Mouse (Mus musculus) granulocyte monocyte progenitor cell, adult 5-6 weeks (primary cell): ENCODE results near the gene As3mt. TPM values are rescaled to one million over a fixed set of nuclear protein-coding genes. Genes with fewer than 3 reads are reported as not detected.
"Not testable (repeated sequence)": the region's sequence is repeated elsewhere in the genome, so short reads cannot be mapped to it uniquely, and the experiment has no call there.

Source experiments
- ATAC-seq: replicated peaks from 2 replicates; pipeline ENCODE4 v1.8.0; 2016; ENCODE audit warnings: mild to moderate bottlenecking, moderate TSS enrichment, inconsistent platforms; ENCODE audit not compliant: poor library complexity, severe bottlenecking
- total RNA-seq, 2 experiments: library from RNA; stranded (forward) in 1 of 2; stranded (reverse) in 1 of 2; fragments of 200-712, 200-1000 nt in 1 of 2; fragments of >200 nt in 1 of 2; fragmentation: Nextera tagmentation in 1 of 2; gene quantifications; 2 replicates each; pipeline ENCODE4 v1.2.3; 2014 to 2017

The As3mt gene
- total RNA-seq, 2 experiments from 2014 or later: 53.1 to 71.0 TPM

DNA sequence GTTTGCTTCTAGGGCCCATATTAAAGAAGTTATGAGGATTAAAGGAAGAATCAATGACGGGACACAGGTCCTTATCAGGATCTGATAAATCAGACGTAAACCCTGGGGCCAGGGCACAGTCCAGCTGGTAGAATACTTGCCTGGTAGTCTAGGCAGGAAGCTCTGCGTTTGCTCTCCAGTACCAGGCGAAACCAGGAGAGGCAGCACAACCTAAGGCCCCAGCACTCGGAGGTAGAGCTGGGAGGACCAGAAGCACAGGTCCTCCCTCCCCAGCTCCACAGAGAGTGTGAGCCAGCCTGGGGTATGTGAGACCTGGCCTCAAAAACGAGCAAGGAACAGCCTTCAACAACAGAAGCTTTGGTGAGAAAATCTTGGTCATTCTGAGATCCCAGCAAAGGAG is 34.3 kb downstream of the As3mt start:
- ATAC-seq: no peak

DNA sequence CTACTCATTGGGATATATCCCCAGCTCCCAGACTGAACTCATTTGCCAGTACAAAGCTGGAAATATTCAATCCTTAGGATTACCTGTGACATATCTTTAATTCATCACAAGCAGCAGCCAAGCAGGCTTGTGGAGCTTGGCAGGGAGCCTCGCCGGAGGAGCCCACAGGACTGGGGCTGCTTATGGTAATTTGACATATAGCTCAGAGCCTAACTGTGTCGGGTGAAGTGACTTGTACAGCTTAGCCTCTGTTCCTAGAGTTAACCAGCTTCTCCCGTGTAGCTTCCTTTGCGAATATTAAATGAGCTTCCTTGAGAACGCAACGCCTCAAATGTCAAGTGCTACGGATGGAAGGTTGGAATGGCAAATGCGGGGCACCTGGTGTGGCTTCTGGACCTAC is 37.4 kb downstream of the As3mt start:
- no peak for ATAC-seq

DNA sequence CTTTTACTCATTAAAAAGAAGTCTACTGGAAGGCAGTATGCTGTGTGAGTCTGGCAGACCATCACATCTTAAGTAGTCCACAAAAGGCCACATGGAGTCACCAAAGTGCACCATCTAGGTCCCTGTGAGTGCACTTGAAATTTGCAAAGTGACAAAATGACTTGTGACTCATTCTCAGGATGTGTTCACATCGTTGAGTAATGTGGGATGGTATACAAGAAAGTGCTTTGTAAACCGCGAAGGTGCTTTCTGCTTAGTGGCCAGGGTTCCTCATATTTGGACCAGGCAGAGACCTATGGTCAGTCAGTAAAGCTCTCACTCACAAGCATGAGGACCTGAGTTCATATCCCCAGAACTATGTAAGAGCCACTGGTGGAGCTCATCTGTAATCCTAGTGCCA is 40.5 kb downstream of the As3mt start:
- ATAC-seq: no peak

DNA sequence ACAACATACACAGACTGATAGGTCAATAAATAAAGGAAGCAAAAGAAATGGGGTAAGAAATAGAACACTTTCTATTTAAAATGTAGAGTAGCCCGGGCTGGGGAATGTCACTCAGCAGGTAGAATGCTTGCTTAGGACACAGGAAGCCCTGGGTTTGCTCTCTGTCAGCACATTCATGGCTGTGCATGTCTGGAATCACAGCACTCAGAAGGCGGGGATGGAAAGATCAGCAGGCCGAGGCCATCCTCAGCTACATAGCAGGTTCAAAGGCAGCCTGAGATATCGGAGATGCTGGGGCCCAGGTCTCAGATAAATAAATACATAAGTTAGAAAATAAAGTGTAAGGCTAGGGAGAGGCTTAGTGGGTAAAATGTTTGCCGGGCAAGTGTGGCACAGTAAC is 45.0 kb downstream of the As3mt start:
- no peak for ATAC-seq

DNA sequence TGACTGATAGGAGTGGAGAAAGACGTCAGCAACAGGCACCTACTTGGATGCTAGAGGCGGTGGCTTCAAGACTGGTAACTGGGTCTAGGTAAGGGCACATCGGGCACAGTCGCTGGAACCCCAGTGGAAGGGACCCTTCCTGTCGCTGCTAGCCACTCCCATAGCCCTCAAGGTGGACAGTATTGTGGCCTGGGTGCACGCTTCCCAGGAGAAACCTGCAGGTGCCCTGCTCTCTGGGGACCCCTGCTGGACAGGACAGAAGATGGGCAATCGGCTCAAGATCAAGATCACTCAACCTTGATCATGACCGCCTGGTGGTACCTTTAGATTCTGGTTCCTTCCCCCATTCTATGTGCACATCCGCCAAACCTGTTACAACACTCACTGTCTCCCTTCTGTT is 47.8 kb downstream of the As3mt start:
- peak; percentile 61 for ATAC-seq

DNA sequence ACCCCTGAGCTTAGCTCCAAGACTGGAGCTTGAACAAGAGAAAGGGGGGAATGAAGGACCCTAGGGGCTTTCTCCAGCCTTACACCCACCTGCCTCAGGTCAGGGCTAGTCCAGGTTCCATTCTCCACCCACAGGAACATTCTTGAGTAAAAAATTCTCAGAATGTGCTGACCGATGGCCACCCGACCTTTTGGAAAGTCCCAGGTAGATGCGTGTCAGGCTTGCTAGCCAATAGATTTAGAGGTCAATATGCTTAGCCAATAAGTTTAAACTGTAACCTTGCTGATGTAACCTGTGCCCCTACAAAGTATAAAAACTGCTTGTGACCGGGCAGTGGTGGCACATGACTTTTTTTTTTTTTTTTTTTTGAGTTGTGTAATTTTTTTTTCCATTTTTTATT is 49.0 kb downstream of the As3mt start:
- ATAC-seq: no peak

DNA sequence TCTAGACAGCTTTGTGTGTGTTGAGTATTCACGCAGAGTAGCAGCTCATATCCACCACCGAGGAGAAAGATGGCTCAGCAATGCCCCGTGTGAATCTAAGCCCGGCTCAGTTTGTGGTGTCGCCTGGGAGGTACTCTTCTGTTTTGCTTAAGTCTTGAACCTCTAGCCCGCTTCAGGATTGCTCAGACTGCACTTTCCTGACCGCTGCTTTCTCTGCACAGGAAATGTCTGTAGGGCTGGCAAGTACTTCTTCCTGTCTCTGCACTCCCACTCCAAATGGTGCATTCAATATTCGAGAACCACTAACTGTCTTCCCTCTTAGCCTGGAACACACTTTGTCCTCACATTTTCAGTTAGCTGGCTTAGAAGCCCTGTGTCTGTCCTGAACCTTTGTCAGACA is 51.8 kb downstream of the As3mt start:
- ATAC-seq: no peak

DNA sequence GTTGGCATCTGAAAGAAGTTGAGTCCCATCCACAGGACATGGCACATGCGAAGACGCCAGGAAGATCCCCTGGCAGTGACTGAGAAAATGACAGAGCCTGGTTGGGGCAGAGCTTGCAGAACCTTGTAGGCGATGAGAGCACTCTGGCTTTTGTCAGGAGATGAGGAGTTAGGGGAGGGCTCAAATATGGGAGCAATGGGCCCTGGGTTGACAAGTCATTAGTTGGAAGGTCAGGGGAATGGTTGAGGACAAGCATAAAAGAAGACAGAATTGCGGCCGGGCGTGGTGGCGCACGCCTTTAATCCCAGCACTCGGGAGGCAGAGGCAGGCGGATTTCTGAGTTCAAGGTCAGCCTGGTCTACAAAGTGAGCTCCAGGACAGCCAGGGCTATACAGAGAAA is 52.7 kb downstream of the As3mt start:
- ATAC-seq: not testable (repeated sequence)

DNA sequence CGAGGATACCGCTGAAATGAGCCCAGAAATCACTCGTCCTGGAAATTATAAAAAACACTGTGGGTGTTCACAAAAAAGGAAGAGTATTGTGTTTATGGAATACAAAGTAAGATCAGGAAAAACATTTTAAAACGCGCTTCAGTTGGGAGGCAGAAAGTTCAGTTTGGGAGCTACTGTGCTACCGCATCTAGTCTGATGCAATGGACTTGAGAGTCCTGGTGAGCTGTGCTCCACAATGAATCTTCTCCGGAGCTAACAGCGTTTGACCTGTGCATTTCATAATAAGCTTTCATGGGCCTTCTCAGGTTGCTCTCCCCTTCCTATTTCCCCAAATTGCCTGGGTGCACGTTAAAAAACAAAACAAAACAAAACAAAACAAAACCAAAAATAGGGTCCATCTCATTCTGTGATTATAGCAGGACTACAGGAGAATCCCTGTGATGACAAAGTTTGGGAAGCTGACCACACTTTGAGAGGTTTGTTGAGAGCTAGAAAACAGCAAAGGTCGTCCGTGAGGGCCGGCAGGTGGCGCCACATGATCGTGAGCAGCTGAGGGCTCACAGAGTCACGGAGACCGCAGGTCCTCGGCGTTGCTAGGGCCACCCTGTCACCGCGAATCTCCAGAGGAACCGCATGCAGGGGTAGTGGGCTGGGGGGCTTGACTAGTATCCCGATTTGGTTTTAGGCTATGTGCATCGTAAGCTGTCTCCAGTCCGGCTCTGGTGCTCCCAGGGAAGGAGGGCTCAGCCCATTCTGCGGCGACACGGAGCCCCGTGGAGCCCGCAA is 53.3 kb downstream of the As3mt start:
- peak; percentile 53 for ATAC-seq

DNA sequence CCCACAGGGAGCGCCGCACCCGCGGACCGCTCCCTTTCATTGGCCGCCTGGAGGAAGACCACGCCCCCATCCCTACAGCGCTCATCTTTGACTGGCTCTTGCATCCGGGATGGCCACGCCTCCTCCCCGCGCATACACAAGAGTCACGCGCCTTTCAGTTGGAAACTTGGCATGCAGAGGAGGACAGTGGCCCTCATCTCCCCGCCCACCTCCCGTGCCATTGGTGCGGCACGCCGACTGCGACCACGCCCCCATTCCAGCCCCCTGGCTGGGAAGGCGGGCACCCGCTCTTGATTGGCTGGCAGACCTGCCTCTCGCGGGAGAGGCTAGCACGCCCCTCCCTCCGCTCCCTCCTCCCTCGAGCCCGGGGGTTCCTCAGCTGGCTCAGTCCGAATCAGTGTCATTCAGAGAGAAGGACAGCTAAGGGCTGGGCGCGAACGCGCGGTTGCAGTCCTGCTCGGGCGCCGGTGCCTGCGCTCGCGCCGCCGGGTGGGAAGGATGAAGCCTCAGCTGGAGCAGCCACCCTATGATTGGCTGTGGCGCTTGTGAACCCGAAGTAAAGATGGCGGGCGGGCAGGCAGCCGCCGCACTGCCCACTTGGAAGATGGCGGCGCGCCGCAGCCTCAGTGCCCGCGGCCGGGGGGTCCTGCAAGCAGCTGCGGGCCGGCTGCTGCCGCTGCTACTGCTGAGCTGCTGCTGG is 54.1 kb downstream of the As3mt start, which contains the start of gene Cnnm2:
Gene Cnnm2, plus strand, starts transcription at position 350 of the 700 bp plus-strand sequence.
- ATAC-seq: peak; percentile 86

DNA sequence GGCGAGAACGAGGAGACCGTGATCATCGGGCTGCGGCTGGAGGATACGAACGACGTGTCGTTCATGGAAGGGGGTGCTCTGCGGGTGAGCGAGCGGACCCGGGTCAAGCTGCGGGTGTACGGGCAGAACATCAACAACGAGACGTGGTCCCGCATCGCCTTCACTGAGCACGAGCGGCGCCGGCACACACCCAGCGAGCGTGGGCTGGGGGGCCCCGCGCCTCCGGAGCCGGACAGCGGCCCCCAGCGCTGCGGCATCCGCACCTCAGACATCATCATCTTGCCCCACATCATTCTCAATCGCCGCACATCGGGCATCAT is 54.7 kb downstream of the As3mt start:
- no peak for ATAC-seq

DNA sequence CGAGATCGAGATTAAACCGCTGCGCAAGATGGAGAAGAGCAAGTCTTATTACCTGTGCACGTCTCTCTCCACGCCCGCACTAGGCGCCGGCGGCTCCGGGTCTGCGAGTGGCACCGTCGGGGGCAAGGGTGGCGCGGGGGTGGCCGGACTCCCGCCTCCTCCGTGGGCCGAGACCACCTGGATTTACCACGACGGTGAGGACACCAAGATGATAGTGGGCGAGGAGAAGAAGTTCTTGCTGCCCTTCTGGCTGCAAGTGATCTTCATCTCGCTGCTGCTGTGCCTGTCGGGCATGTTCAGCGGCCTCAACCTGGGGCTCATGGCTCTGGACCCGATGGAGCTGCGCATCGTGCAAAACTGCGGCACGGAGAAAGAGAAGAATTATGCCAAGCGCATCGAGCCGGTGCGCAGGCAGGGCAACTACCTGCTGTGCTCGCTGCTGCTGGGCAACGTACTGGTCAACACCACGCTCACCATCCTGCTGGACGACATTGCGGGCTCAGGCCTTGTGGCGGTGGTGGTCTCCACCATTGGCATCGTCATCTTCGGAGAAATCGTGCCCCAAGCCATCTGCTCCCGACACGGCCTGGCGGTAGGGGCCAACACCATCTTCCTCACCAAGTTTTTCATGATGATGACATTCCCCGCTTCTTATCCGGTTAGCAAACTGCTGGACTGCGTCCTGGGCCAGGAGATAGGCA is 55.2 kb downstream of the As3mt start:
- ATAC-seq: no peak

DNA sequence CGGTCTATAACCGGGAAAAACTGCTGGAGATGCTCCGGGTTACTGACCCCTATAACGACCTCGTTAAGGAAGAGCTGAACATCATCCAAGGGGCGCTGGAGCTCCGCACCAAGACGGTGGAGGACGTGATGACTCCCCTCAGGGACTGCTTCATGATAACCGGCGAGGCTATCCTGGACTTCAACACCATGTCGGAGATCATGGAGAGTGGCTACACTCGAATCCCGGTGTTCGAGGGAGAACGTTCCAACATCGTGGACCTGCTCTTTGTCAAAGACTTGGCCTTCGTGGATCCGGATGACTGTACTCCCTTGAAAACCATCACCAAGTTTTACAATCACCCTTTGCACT is 55.7 kb downstream of the As3mt start:
- no peak for ATAC-seq

DNA sequence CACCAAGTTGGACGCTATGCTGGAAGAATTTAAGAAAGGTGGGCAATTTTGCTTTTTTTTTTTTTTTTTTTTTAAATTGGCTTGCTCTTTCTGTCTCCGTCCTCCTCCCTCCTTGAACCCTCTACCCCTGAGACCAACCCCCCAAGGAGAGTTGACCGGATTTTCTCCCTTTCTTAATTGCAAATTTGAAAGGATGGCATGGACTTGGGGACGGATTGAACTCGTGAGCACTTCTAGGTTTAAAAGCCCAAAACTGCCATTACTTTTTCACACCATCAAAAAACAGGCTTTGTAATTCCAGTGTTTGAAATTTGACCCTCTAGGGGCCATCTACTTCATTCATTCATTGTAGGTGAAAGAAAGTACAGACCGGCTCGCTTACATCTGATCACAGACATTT is 56.1 kb downstream of the As3mt start:
- no peak for ATAC-seq

DNA sequence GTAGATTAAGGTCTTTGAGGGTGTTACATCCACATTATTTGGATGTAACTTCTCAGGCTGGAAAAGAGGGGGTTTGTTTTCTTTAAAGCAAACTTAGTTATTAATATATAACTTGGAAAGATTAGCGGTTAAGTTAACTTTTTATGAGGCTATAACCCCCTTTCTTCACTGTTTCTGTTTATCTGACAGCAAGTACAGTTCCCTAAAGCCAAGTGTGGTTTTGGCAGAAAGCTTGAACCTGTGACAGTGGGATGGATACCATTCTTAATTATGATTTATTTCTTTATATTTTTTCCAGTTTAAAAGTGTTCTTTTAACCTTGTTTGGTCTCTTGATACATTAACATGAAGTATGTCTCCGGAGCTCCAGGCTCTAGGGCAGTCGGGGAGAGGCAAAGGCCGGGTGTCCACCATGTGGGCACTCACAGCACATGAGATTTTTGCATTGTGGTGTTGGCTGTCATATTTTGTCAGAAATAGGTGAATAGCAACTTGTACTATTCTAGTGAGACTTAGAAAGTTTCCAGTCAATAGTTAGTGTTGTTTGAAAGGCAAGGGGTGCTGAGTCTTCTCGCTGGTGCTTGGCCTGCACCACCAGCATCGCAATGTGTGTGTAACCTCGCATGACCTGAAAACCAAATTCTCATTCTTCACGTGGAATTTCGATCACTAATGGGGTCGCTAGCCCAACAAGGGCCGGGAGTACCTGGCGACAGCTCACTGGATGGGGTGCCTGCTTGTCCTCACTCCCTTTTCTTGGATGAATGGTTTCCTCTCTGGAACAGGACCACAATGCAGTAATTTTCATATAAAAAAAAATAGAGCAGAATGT is 56.9 kb downstream of the As3mt start:
- ATAC-seq: no peak

DNA sequence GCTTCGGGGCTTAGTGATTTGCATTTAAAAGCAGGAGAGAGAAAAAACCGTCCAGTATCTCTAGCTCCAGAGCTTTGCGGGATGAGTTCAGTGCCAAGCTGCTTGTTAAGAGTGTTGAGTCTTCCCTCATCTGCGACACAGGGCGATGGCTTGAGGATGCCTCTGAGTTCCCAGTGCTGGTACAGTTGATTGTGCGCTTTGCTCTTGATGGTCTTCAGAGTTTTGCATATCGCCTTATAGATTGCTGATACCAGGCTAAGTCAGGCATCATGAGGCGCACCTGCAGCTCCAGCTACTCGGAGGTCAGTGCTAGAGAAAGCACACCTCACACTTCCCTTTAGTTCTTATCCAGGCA is 57.5 kb downstream of the As3mt start:
- no peak for ATAC-seq

DNA sequence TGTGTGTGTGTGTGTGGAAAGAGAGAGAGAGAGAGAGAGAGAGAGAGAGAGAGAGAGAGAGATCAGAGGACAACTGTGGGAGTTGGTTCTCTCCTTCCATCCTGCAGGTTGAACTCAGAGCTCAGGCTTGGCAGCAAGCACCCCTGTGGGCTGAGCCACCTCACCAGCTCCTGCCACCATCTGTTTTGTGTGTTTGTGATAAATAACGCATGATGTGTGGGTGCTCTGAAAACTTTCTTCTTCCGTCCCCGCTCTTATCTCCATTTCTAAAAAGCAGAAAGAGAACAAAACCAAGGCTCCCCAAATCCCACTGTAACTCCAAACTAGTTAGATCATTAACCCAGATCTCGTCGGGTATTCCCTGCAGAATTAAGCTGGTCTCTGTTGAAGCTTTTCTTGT is 58.9 kb downstream of the As3mt start:
- ATAC-seq: no peak

DNA sequence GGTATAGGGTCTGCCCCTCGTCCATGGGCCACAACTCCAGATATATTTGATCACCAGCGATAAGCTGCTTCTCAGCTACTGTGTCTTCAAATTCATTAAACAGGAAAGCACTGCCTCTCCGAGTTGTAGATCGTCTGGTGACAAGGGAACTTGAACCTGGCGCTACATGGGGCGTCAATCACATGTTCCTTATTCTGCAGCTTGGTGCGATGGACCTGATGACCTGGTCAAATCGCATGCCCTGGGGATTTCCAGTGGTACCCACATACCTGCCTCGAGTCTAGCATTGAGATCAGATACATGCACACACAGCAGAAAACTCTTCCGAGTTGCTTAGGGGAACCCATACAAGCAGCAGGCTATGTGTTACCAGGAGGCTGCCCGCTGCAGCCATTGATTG is 62.5 kb downstream of the As3mt start:
- ATAC-seq: no peak

DNA sequence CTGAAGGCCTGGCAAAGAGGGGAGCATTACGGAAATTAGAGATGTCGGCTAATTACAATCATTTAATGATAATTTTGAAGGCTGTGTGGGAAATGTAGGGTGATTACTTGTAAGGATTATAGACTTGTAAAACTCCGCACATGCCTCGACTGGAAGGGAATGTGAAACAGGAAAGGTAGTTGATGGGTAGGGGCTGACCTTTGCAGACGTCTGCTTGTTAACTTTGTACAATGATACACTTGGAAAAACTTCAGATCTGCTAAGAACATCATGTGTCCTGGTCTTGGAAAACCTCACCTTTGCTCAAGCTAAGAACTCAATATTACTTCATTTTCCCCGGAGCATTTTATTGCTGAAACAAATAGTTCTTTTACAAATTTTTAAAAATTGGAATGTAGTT is 64.5 kb downstream of the As3mt start:
- ATAC-seq: no peak

DNA sequence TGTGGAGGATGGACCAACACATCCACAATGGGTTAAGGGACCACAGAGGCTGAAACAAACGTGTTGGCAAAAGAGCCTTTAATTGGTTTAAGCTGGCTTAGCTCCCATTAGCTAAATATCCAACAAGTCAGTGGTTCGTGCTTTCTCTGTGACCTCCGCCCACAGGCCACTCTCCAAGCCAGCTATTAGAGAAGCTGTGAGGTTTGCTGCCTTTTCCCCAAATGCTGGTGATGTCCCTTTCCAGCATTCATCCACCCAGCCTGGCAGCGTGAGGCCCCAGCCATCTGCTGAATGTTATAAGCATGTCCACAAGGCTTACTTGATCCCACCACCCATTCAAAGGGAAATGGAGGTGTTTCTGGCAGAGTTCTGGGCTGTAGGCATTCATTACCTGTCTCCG is 69.1 kb downstream of the As3mt start:
- no peak for ATAC-seq

DNA sequence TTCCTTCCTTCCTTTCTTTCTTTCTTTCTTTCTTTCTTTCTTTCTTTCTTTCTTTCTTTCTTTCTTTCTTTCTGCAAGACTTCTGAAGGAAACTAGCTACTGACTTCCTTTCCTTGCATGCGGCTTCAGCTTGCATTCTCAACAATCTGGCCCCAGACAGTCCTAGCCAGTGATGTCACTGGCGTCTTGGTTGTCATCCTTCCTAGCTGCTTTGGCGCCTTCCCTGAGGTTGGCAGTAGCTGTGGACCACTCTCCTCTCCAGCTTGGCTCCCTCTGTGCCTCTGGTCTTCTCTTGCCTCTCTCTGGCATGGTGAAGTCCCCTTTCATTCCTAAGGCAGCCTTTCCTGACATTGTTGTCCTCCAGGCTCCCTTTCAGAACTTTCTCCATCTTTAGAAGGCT is 69.6 kb downstream of the As3mt start:
- ATAC-seq: no peak
